16 mouse cellular contexts compared by ENCODE assay signal in the genomic region with DNA sequence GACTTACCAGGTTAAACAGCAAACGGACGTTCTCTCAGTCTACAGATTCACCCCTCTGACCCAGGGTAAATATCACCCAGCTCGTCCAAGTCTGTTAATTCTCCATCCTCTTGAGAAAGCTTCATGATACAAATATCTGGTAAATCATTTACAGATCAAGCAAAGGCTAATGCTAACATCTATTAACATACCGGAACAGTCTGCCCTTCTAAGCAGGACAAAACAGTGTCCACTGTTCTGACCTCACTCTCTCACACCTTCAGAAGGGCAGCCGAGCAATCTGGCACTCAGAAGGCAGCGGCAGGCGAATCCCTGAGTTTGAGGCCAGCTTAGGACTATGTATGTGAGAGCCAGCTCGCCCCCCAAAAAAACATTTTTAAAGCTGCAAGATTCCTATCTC. TPM values are rescaled to one million over a fixed set of nuclear protein-coding genes. Genes with fewer than 3 reads are reported as not detected.
DNase-seq lines count a peak whose midpoint lies in the region; ATAC-seq and TF ChIP-seq lines count a peak whose summit lies in the region.
"Had no signal": no experiment of that assay in that cellular context is flagged by ENCODE, and none has a peak within 500 bp of the region (broad histone marks: within the 10 kb centered on the region; RNA-seq: fewer than 3 reads in every experiment).

No protein-coding gene starts in this region.

- no peak for TF ChIP-seq CTCF in lung, postnatal 0 days (IDR thresholded peaks at IDR 0.05)
- TF ChIP-seq CTCF in stomach, postnatal 0 days (IDR thresholded peaks at IDR 0.05; ENCODE audit: low read depth) = no peak
- TF ChIP-seq CTCF in layer of hippocampus, adult 2 months (conservative IDR thresholded peaks at IDR 0.05) = no peak

- intact Hi-C loops in heart, postnatal 14 days (cut with DNase I) = no loop called here

- 67% methylated on average over 8 of the region's 8 CpGs for WGBS in heart, embryonic 16.5 days
- 24% methylated on average over 8 of the region's 8 CpGs for WGBS in lung, postnatal 0 days
- 36% methylated on average over 8 of the region's 8 CpGs for WGBS in stomach, postnatal 0 days

- H3K36me3 ChIP-seq in heart, embryonic 16.5 days (ENCODE audit: control insufficient read depth, insufficient read depth) = no peaks in the 10 kb centered on the region
- no peaks in the 10 kb centered on the region for H3K36me3 ChIP-seq in lung, postnatal 0 days (ENCODE audit: insufficient read depth, low read length)
- no peaks in the 10 kb centered on the region for H3K36me3 ChIP-seq in stomach, postnatal 0 days (ENCODE audit: control insufficient read depth, insufficient read depth, low read length)

- no peak overlapping the region for H3K4me3 ChIP-seq in heart, embryonic 16.5 days (ENCODE audit: low read length)
- H3K4me3 ChIP-seq in lung, postnatal 0 days (ENCODE audit: low read depth, low read length) = no peak overlapping the region
- H3K4me3 ChIP-seq in stomach, postnatal 0 days (ENCODE audit: low read depth, low read length) = no peak overlapping the region
- no peak overlapping the region for H3K4me3 ChIP-seq in layer of hippocampus, adult 2 months
- H3K4me3 ChIP-seq: limb, embryonic 10.5 days had no signal

- no peak overlapping the region for H3K9ac ChIP-seq in heart, embryonic 16.5 days (ENCODE audit: low read length)
- H3K9ac ChIP-seq in lung, postnatal 0 days (replicated peaks; ENCODE audit: low read depth) = no peak overlapping the region
- no peak overlapping the region for H3K9ac ChIP-seq in stomach, postnatal 0 days (ENCODE audit: low read length)

- ATAC-seq in heart, embryonic 16.5 days (replicated peaks; ENCODE audit: extremely low read depth, insufficient read depth, low FRiP score) = no peak
- ATAC-seq in lung, postnatal 0 days = peak; percentile 9
- ATAC-seq in stomach, postnatal 0 days (ENCODE audit: low FRiP score, low TSS enrichment) = peak; percentile 16; the same call in 1 of the 2 replicates
- ATAC-seq: inflammation-experienced regulatory T-cells, adult 6 months had no signal

- H3K4me2 ChIP-seq in heart, embryonic 16.5 days (ENCODE audit: low read depth, low read length) = no peak overlapping the region
- no peak overlapping the region for H3K4me2 ChIP-seq in lung, postnatal 0 days (replicated peaks; ENCODE audit: low read depth, low read length)
- H3K4me2 ChIP-seq in stomach, postnatal 0 days (replicated peaks; ENCODE audit: low read depth) = no peak overlapping the region

- TF ChIP-seq EP300 in lung, postnatal 0 days (IDR thresholded peaks at IDR 0.05) = no peak
- no peak for TF ChIP-seq EP300 in stomach, postnatal 0 days (optimal IDR thresholded peaks at IDR 0.05)

- H3K9me3 ChIP-seq in heart, embryonic 16.5 days (replicated peaks; ENCODE audit: control insufficient read depth, low read length) = no peaks in the 10 kb centered on the region
- no peaks in the 10 kb centered on the region for H3K9me3 ChIP-seq in lung, postnatal 0 days (ENCODE audit: low read length)
- H3K9me3 ChIP-seq in stomach, postnatal 0 days (ENCODE audit: control insufficient read depth, low read length) = no peaks in the 10 kb centered on the region
- H3K9me3 ChIP-seq: limb, embryonic 10.5 days had no signal

- peaks cover 23% of the 10 kb centered on the region for H3K4me1 ChIP-seq in heart, embryonic 16.5 days (ENCODE audit: control insufficient read depth, insufficient read depth, low read length)
- H3K4me1 ChIP-seq in lung, postnatal 0 days (ENCODE audit: insufficient read depth, low read depth, low read length) = peaks cover 10% of the 10 kb centered on the region; the same call in 1 of the 2 replicates
- H3K4me1 ChIP-seq in stomach, postnatal 0 days (replicated peaks; ENCODE audit: control insufficient read depth, insufficient read depth) = no peaks in the 10 kb centered on the region; the same call in 1 of the 2 replicates

- H3K27me3 ChIP-seq in heart, embryonic 16.5 days (ENCODE audit: control insufficient read depth, insufficient read depth, low read length) = no peaks in the 10 kb centered on the region
- H3K27me3 ChIP-seq in lung, postnatal 0 days (replicated peaks; ENCODE audit: insufficient read depth, low read length) = no peaks in the 10 kb centered on the region
- H3K27me3 ChIP-seq in stomach, postnatal 0 days (ENCODE audit: control insufficient read depth, insufficient read depth, low read length) = no peaks in the 10 kb centered on the region

- DNase-seq in heart, postnatal 14 days = no peak
- peak; percentile 58 for DNase-seq in lung, postnatal 0 days (ENCODE audit: low spot score)
- no peak for DNase-seq in lung, postnatal 25 days (ENCODE audit: low spot score)
- DNase-seq in kidney, postnatal 25 days = peak; percentile 67 to 89
- no peak for DNase-seq in stomach, postnatal 0 days (ENCODE audit: low spot score)
- no peak for DNase-seq in urinary bladder, postnatal 10 days (ENCODE audit: low spot score)
- no peak for DNase-seq in layer of hippocampus, adult 2 months (ENCODE audit: low spot score in 2 of 2)
- DNase-seq: adrenal gland, adult 8-10 months; cerebellum, adult 8-10 months; embryo, embryonic 11 days; midbrain, embryonic 14.5 days; retina, postnatal 1 day; spleen, adult 18-20 months had no signal

- 0 out of 2 replicates have a peak overlapping the region, but pooled peaks have one; percentile 15 for H3K27ac ChIP-seq in heart, embryonic 16.5 days (ENCODE audit: low read length)
- peak overlapping the region; percentile 71 for H3K27ac ChIP-seq in lung, postnatal 0 days (ENCODE audit: low read length)
- H3K27ac ChIP-seq in stomach, postnatal 0 days (replicated peaks) = no peak overlapping the region
- H3K27ac ChIP-seq in layer of hippocampus, adult 2 months = no peak overlapping the region
- H3K27ac ChIP-seq: limb, embryonic 10.5 days had no signal

RNA-seq across cellular contexts. Expression of a gene that starts 5.0 kb away (rescaled TPM):
- polyA plus RNA-seq in heart, embryonic 16.5 days (2015; fragmentation: Nextera tagmentation; extraction: Ambion mirVana) = 13.7 and 14.5 TPM in 2 replicates
- total RNA-seq in heart, postnatal 14 days (2021) = 10 to 100 TPM; 87.3 to 92.4 TPM
- 29.6 and 33.1 TPM in 2 replicates for polyA plus RNA-seq in lung, postnatal 0 days (2015; fragmentation: Nextera tagmentation; extraction: Ambion mirVana)
- 21.1 and 24.6 TPM in 2 replicates for polyA plus RNA-seq in stomach, postnatal 0 days (2015; fragmentation: Nextera tagmentation; extraction: Ambion mirVana)
- total RNA-seq in layer of hippocampus, adult 2 months (2021) = 100 to 1,000 TPM; 120 to 122 TPM

RNA-seq across cellular contexts. Expression of a gene that starts 10.0 kb away (rescaled TPM):
- polyA plus RNA-seq in heart, embryonic 16.5 days (2015; fragmentation: Nextera tagmentation; extraction: Ambion mirVana) = 8.5 and 9.6 TPM in 2 replicates
- 1 to 10 TPM; 3.7 to 4.1 TPM for total RNA-seq in heart, postnatal 14 days (2021)
- 2.7 and 3.9 TPM in 2 replicates for polyA plus RNA-seq in lung, postnatal 0 days (2015; fragmentation: Nextera tagmentation; extraction: Ambion mirVana)
- polyA plus RNA-seq in stomach, postnatal 0 days (2015; fragmentation: Nextera tagmentation; extraction: Ambion mirVana) = 1.1 and 1.2 TPM in 2 replicates
- total RNA-seq in layer of hippocampus, adult 2 months (2021) = 10 to 100 TPM; 48.3 to 48.4 TPM

RNA-seq across cellular contexts. Expression of a gene that starts 34.1 kb away (rescaled TPM):
- 32.4 and 35.8 TPM in 2 replicates for polyA plus RNA-seq in heart, embryonic 16.5 days (2015; fragmentation: Nextera tagmentation; extraction: Ambion mirVana)
- total RNA-seq in heart, postnatal 14 days (2021) = 10 to 100 TPM; 18.3 to 22.4 TPM
- polyA plus RNA-seq in lung, postnatal 0 days (2015; fragmentation: Nextera tagmentation; extraction: Ambion mirVana) = 40.5 and 43.5 TPM in 2 replicates
- 35.0 and 37.5 TPM in 2 replicates for polyA plus RNA-seq in stomach, postnatal 0 days (2015; fragmentation: Nextera tagmentation; extraction: Ambion mirVana)
- total RNA-seq in layer of hippocampus, adult 2 months (2021) = 10 to 100 TPM; 28.4 to 34.9 TPM

Comparison
In these comparisons a context has a peak if more than half of its experiments do, and no peak if none do; other contexts are left out.
1. DNase-seq: peak in lung, postnatal 0 days (single experiment) and kidney, postnatal 25 days (2 of 2); none in heart, postnatal 14 days (0 of 2), lung, postnatal 25 days (single experiment), stomach, postnatal 0 days (single experiment), urinary bladder, postnatal 10 days (single experiment) and layer of hippocampus, adult 2 months (0 of 2).
2. H3K27ac ChIP-seq: peak in heart, embryonic 16.5 days (single experiment) and lung, postnatal 0 days (single experiment); none in stomach, postnatal 0 days (single experiment) and layer of hippocampus, adult 2 months (single experiment).